Mouse (Mus musculus): ENCODE measurements around the gene Ripor1.

The Ripor1 gene

GRCm38 (mm10) chr8:105606189-105607023 is 1.4 kb downstream of the Ripor1 start:
- DNase-seq (ENCODE audit: low read depth, low spot score): no peak

DNA sequence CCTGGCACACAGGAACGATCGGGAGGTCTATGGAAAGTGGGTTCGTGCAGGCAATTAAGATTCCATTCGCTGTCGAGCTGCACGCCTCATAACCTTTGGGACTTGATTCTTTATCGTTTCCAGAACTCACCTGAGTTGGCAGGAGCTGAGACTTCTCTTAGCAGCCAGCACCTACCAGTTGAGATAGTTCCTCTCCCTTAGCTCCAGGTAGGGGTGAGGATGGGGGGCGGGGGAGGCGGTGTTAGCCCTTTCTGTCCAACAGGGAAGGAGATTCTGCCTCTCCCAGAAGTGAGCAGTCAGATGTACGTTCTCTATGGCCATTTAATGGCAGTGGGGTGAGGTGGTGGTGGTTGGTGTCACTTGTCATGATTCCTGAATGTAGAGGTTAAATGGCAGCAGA is 2.0 kb downstream of the Ripor1 start:
- no peak for DNase-seq (ENCODE audit: low read depth, low spot score)

GRCm38 (mm10) chr8:105607684-105608083 is 2.6 kb downstream of the Ripor1 start:
- peak; percentile 47 for DNase-seq (ENCODE audit: low read depth, low spot score)

DNA sequence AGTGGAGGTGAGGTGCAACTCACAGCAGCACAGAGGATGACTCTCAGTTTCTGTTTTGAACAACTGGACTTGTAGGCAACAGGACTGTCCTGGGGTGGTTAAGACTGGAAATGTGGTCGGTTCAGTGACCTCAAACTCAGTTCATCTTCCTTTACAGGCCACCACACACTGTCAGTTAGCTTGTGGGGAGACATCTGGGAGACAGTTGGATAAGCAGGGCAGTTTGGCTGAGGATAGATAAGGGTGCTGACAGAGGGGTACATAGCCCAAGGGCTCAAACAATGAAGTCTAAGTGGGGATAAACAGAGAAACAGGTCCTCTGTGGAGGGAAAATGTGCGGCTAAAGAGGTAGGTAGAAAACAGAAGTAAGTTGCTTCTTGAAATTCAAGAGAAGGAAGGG is 4.3 kb downstream of the Ripor1 start:
- DNase-seq (ENCODE audit: low read depth, low spot score): no peak

GRCm38 (mm10) chr8:105609771-105610170 is 4.7 kb downstream of the Ripor1 start:
- DNase-seq (ENCODE audit: low read depth, low spot score): no peak

DNA sequence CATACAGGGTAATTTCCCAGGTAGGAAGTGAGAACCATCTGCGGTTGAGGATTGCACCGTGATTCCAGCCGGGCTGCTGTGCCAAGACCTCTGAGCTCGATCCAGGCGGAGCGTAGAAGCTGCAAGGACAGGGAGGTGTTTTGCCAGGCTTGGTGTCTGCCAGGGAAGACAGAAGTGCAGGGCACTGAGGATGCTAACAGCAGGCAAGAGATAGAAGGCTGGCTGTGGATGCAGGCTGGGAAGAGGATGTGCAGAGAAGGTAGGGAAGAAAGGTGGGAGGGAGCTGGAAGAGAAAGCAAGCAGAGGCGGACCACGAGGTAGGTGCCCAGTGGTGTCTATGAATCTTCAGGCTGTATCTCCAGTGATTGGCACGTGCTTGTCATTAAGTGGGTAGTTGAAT is 6.8 kb downstream of the Ripor1 start:
- no peak for DNase-seq (ENCODE audit: low read depth, low spot score)

DNA sequence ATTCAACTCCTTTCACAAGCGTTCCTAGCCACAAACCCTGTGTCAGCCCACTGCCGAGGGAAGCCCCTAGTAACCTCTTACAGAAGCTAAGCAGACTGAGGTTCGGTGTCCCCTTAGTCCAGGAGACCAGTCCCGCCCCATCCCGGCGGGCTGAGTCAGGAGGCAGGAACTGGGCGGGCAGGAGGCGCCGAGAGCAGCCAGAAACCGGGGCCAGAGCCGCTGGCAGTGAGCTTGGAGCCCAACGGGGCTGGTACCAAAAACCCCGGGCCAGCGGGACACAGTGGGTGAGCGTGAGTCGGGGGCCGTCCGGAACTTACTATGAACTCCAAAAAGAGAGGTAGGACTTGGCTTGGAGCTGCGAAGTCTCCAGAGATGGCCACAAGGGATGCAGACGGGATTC is 8.0 kb downstream of the Ripor1 start:
- no peak for DNase-seq (ENCODE audit: low read depth, low spot score)

DNA sequence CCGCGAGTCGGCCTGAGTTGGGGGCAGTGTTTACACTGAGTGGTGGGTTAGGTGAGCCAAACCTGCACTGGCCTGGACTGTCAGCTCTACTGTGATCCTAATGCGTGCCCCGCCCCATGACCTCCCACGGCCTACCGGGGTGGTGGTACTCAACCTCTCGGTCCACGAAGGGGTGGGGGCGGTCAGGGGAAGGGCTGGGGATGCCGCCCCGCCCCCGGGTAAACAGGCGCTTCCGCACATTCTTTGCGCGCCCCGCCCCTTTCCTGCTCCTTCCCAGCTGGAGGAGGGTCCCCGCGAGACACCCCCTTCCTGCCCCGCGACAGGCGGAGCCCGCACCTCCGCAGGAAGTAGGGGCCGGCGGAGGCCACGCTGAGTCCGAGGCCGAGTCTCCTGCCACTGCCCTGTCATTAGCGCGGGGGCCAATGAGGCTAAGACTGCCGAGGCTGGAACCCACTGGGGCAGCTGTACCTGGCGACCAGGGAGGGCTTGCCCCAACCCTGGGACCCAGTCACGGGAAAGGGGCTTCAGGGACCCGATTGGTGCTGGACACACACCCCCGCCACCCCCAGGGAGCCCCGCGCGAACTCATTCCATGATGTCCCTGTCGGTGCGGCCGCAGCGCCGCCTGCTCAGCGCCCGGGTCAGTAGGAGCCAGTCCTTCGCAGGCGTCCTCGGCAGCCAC is 8.9 kb downstream of the Ripor1 start:
- DNase-seq (ENCODE audit: low read depth, low spot score): no peak

DNA sequence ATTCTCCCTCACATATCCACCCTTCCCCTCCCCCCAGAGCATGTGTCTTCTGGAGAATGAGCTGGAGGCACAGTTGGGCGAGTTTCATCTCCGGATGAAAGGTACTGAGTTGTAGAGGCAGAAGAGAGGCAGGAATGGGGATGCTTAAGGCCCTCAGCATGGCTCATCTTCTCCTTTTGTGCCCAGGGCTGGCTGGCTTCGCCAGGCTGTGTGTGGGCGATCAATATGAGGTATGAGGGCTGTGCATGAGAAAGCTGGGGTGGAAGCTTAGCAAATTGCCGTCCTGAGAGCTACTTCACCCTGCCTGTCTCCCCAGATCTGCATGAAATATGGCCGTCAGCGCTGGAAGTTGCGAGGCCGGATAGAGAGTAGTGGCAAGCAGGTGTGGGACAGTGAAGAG is 10.9 kb downstream of the Ripor1 start:
- no peak for DNase-seq (ENCODE audit: low read depth, low spot score)

GRCm38 (mm10) chr8:105617451-105618278 is 12.6 kb downstream of the Ripor1 start:
- DNase-seq (ENCODE audit: low read depth, low spot score): no peak

DNA sequence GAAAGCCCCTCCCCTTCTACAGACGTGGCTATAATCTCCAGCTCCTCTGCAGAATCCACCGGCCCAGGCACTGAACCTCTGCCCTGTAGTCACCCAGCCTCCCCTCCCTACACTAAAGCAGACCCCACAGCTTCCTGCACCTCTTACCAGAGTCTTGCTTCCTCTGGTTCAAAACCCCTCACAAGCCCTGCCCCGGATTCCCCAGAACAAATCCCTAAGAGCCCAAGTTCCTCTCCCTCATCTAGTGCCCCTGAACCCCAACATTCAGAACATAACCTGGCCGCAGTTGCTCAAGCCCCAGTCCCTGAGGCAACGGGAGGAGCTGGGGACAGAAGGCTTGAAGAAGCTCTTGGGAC is 13.2 kb downstream of the Ripor1 start:
- DNase-seq (ENCODE audit: low read depth, low spot score): no peak

GRCm38 (mm10) chr8:105618892-105619591 is 14.0 kb downstream of the Ripor1 start:
- no peak for DNase-seq (ENCODE audit: low read depth, low spot score)

- DNase-seq (ENCODE audit: low read depth, low spot score): no peak
These were observed 15.2 kb downstream of the Ripor1 start for GRCm38 (mm10) chr8:105620211-105620610.

DNA sequence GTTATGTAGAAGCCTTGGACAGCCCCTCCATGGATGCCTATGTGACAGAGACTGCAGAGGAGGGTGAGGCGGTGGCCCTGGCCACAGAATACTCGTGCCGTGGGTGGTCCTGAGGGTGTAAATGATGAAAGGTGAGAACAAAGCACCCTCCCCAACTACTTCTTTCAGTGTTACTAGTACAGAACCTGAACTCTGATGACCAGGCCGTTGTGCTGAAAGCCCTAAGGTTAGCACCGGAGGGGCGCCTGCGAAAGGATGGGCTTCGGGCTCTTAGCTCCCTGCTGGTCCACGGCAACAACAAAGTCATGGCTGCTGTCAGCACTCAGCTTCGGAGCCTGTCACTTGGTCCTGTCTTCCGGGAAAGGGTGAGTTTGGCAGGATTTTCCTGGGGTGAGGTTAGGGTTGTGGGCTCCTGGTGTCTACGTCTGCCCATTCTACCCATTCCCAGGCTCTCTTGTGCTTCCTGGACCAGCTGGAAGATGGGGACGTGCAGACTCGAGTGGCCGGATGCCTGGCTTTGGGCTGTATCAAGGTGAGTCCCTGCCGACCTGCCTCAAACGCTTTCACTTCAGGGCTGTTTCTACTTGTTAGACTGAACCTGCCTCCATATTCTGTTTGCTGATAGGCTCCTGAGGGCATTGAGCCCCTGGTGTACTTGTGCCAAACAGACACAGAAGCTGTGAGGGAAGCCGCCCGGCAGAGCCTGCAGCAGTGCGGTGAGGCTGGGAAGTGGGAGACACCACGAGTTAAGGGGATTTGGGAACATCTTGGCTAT is 16.1 kb downstream of the Ripor1 start:
- no peak for DNase-seq (ENCODE audit: low read depth, low spot score)

GRCm38 (mm10) chr8:105621841-105622240 is 16.8 kb downstream of the Ripor1 start:
- DNase-seq (ENCODE audit: low read depth, low spot score): no peak

- peak; percentile 78 for DNase-seq (ENCODE audit: low read depth, low spot score)
These were observed 17.4 kb downstream of the Ripor1 start for GRCm38 (mm10) chr8:105622421-105622920.

DNA sequence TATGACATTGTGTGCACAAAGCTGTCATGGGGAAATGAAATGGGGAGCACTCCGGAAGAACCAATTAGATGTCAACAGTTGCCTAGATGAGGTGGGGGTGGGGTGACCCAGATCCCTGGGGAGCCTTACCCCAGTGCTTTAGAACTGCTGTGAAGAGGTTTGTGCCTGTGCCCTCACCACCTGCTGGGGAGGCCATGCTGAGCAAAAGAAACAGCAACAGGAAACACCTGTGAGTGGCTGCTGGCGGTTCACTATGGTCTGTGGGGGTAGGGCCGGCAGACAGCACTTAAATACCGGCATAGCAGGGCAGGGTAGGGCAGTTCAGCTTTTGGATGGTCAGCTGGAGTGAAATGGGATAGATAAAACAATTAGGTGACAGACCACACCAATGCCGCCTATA is 18.1 kb downstream of the Ripor1 start:
- no peak for DNase-seq (ENCODE audit: low read depth, low spot score)

- DNase-seq (ENCODE audit: low read depth, low spot score): no peak
These were observed 18.7 kb downstream of the Ripor1 start for GRCm38 (mm10) chr8:105623679-105624245.

GRCm38 (mm10) chr8:105624401-105624800 is 19.3 kb downstream of the Ripor1 start:
- no peak for DNase-seq (ENCODE audit: low read depth, low spot score)

DNA sequence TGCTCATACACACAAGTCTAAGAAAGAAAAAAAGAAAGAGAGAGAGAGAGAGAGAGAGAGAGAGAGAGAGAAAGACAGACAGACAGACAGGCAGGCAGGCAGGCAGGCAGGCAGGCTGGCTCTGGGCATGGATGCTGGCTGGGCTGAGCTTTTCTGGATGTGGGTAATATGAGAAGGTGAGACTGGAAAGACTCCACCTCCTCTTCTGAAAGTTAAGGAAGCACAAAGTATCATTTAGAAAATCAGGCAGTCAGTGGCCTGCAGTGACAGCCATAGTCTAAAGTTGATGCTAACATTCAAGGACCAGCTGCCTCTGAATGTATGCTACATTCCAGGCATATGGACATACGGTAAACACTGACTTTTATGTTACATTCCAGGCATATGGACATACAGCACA is 19.8 kb downstream of the Ripor1 start:
- no peak for DNase-seq (ENCODE audit: low read depth, low spot score)

Data from c-Kit-negative CD71-positive TER-119-positive erythroid progenitor cells, embryonic 14.5 days (primary cell).